Mouse (Mus musculus): ENCODE results near the gene Crtac1. TPM values are rescaled to one million over a fixed set of nuclear protein-coding genes. Genes with fewer than 3 reads are reported as not detected.
A peak's percentile ranks its signal among the peaks of the same experiment; 100 is the strongest.

Gene Crtac1
- total RNA-seq, 1 experiment = 2.0 TPM

DNA sequence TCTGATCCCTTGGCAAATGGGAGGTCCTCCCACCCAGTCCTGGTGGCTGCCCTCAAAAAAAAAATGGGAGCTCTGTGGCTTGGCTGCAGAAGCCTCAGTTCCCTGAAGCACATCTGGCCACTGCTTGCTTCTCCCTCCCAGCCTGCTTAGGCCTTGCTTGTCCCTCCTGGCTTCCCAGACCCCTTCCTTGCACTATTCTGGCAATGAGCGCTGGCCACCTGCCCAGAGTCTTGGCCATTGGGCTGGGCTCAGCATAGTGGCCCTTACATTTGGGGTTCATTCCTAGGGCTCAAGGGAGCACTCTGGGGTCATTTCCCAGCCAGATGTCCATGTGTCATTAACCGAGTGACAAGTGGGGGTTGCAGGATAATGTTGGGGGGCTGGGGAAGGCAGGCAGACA is 115.1 kb downstream of the Crtac1 start:
- Histone ChIP-seq H3K9ac (ENCODE audit: insufficient read depth, low read depth, low read length, poor library complexity, severe bottlenecking) (no peak overlapping the region), H3K9me3 (ENCODE audit: control insufficient read depth, insufficient read depth, low read depth, low read length) (no peaks in the 10 kb centered on the region), H3K27ac (ENCODE audit: insufficient read depth, low read depth, low read length, poor library complexity, severe bottlenecking) (no peak overlapping the region), H3K4me3 (ENCODE audit: insufficient read depth in 1 of 2, low read depth in 1 of 2, low read length in 2 of 2, poor library complexity in 1 of 2, severe bottlenecking in 1 of 2) (no peak overlapping the region), H3K4me1 (ENCODE audit: control insufficient read depth in 2 of 2, insufficient read depth in 2 of 2, low read length in 2 of 2, poor library complexity in 1 of 2) (peaks cover 0 to 18% of the 10 kb centered on the region in 2 experiments; a peak in 2 of 4 replicates), H3K36me3 (ENCODE audit: control insufficient read depth, insufficient read depth, low read length, poor library complexity, severe bottlenecking) (no peaks in the 10 kb centered on the region)
- DNase-seq (ENCODE audit: low read depth, low spot score) = no peak
- TF ChIP-seq ZC3H11A (IDR thresholded peaks at IDR 0.05; ENCODE audit: borderline replicate concordance, low read depth, low read length) (no peak), MAFK (IDR thresholded peaks at IDR 0.05; ENCODE audit: insufficient read depth, low read depth, low read length) (no peak), ZNF384 (IDR thresholded peaks at IDR 0.05; ENCODE audit: low read depth, low read length) (no peak), CHD2 (IDR thresholded peaks at IDR 0.05; ENCODE audit: low read depth, low read length) (no peak), HCFC1 (IDR thresholded peaks at IDR 0.05; ENCODE audit: borderline replicate concordance, insufficient read depth, low read length) (no peak)
- in situ Hi-C loops (cut with MboI; ENCODE audit: low sequenced_read_pairs in 2 of 2, unreplicated experiment in 2 of 2) = loop anchor here in 1 of 2 experiments (5.0 kb wide), 1 partner anchor 111 kb away; no protein-coding TSS in a partner anchor

DNA sequence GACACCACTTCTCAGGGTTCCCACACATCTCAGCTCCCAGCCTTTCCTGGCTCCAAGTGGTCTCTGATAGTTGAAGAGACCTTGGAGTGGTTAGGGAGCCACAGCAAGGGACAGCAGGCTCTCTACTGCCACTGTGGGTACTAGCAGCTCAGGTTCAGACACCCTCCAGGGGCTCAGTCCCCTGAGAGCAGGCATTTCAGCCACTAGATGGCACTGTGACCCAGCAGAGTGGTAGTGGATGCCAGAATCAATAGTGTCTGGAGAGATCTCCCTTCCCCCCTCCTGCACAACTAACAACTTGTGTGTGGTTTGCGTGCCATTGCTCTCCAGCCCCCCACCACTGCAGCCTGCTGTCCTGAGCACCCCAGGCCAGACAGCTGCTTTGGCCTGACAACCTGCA is 115.7 kb downstream of the Crtac1 start:
- Histone ChIP-seq H3K9me3 (ENCODE audit: control insufficient read depth, insufficient read depth, low read depth, low read length) (no peaks in the 10 kb centered on the region), H3K36me3 (ENCODE audit: control insufficient read depth, insufficient read depth, low read length, poor library complexity, severe bottlenecking) (no peaks in the 10 kb centered on the region), H3K27ac (ENCODE audit: insufficient read depth, low read depth, low read length, poor library complexity, severe bottlenecking) (no peak overlapping the region), H3K4me3 (ENCODE audit: insufficient read depth in 1 of 2, low read depth in 1 of 2, low read length in 2 of 2, poor library complexity in 1 of 2, severe bottlenecking in 1 of 2) (no peak overlapping the region), H3K9ac (ENCODE audit: insufficient read depth, low read depth, low read length, poor library complexity, severe bottlenecking) (no peak overlapping the region), H3K4me1 (ENCODE audit: control insufficient read depth in 2 of 2, insufficient read depth in 2 of 2, low read length in 2 of 2, poor library complexity in 1 of 2) (peaks cover 0 to 14% of the 10 kb centered on the region in 2 experiments; a peak in 1 of 4 replicates)
- in situ Hi-C loops (cut with MboI; ENCODE audit: low sequenced_read_pairs in 2 of 2, unreplicated experiment in 2 of 2) = loop anchor here in 1 of 2 experiments (5.0 kb wide), 1 partner anchor 111 kb away; no protein-coding TSS in a partner anchor
- TF ChIP-seq ZC3H11A (IDR thresholded peaks at IDR 0.05; ENCODE audit: borderline replicate concordance, low read depth, low read length) (peak; percentile 97), MAFK (IDR thresholded peaks at IDR 0.05; ENCODE audit: insufficient read depth, low read depth, low read length) (no peak), CHD2 (IDR thresholded peaks at IDR 0.05; ENCODE audit: low read depth, low read length) (no peak), ZNF384 (IDR thresholded peaks at IDR 0.05; ENCODE audit: low read depth, low read length) (no peak)
- peak; percentile 89 for DNase-seq (ENCODE audit: low read depth, low spot score)

DNA sequence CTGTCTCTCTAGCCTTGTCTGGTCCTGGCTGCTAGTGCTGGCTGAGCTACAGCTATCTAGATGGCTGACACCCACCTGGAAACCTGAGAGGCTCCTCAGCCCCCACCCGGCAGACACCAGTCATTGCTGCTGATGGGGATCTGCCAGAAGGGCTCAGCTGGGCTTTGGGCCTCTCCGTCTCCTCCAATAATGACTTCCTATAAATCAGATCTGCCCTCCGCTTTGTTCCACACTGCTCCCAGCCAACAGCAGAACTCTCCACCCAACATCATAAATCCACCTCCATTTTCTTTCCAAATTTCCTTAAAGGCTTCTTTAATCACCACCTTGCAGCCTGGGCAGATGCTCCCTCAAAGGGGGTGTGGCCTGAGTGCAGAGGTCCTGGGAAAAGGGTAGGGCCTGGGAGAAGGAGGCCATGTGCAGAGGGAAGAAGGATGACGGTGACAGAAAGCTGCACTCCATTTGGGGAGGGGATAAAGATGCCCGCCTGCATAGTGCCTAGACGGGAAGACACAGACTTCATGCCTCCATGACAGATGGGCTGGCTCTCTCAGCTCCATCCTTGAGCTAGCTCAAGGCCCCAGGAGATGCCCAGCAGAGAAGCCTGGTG is 116.4 kb downstream of the Crtac1 start:
- no peak overlapping the region for H3K27ac ChIP-seq (ENCODE audit: insufficient read depth, low read depth, low read length, poor library complexity, severe bottlenecking)
- TF ChIP-seq CHD2 (IDR thresholded peaks at IDR 0.05; ENCODE audit: low read depth, low read length) (no peak), HCFC1 (IDR thresholded peaks at IDR 0.05; ENCODE audit: borderline replicate concordance, insufficient read depth, low read length) (no peak), MAFK (IDR thresholded peaks at IDR 0.05; ENCODE audit: insufficient read depth, low read depth, low read length) (no peak), ZC3H11A (IDR thresholded peaks at IDR 0.05; ENCODE audit: borderline replicate concordance, low read depth, low read length) (no peak), ZNF384 (IDR thresholded peaks at IDR 0.05; ENCODE audit: low read depth, low read length) (no peak)
- H3K9me3 ChIP-seq (ENCODE audit: control insufficient read depth, insufficient read depth, low read depth, low read length) = no peaks in the 10 kb centered on the region
- no peak for DNase-seq (ENCODE audit: low read depth, low spot score)
- H3K4me3 ChIP-seq (ENCODE audit: insufficient read depth in 1 of 2, low read depth in 1 of 2, low read length in 2 of 2, poor library complexity in 1 of 2, severe bottlenecking in 1 of 2) = no peak overlapping the region
- no peaks in the 10 kb centered on the region for H3K36me3 ChIP-seq (ENCODE audit: control insufficient read depth, insufficient read depth, low read length, poor library complexity, severe bottlenecking)
- in situ Hi-C loops (cut with MboI; ENCODE audit: low sequenced_read_pairs in 2 of 2, unreplicated experiment in 2 of 2) = loop anchor here in 1 of 2 experiments (5.0 kb wide), 1 partner anchor 112 kb away; no protein-coding TSS in a partner anchor
- H3K4me1 ChIP-seq (ENCODE audit: control insufficient read depth in 2 of 2, insufficient read depth in 2 of 2, low read length in 2 of 2, poor library complexity in 1 of 2) = peaks cover 0 to 14% of the 10 kb centered on the region in 2 experiments; a peak in 1 of 4 replicates
- no peak overlapping the region for H3K9ac ChIP-seq (ENCODE audit: insufficient read depth, low read depth, low read length, poor library complexity, severe bottlenecking)

DNA sequence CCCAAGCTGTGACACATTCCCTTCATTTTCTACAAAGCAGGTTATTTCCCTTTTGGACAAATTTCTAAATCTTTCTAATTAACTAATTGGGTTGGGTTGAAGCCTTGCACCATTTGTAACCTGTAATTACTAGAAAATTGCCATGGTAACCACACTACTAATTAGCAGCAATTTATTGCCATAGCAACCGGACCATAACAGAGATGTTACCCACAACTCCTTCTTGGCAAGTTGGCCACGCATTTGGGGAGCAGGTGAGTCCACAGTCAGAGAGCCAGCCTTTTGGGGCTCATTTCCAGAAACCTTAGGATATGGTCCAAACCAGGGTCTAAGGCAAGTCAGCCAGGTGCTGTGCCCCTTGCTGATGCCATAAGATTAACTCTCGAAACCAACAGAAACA is 119.4 kb downstream of the Crtac1 start:
- Histone ChIP-seq H3K9me3 (ENCODE audit: control insufficient read depth, insufficient read depth, low read depth, low read length) (no peaks in the 10 kb centered on the region), H3K36me3 (ENCODE audit: control insufficient read depth, insufficient read depth, low read length, poor library complexity, severe bottlenecking) (no peaks in the 10 kb centered on the region), H3K27ac (ENCODE audit: insufficient read depth, low read depth, low read length, poor library complexity, severe bottlenecking) (no peak overlapping the region), H3K4me1 (ENCODE audit: control insufficient read depth in 2 of 2, insufficient read depth in 2 of 2, low read length in 2 of 2, poor library complexity in 1 of 2) (peaks cover 2 to 14% of the 10 kb centered on the region in 2 experiments; a peak in 2 of 4 replicates), H3K9ac (ENCODE audit: insufficient read depth, low read depth, low read length, poor library complexity, severe bottlenecking) (no peak overlapping the region), H3K4me3 (ENCODE audit: insufficient read depth in 1 of 2, low read depth in 1 of 2, low read length in 2 of 2, poor library complexity in 1 of 2, severe bottlenecking in 1 of 2) (no peak overlapping the region)
- in situ Hi-C loops (cut with MboI; ENCODE audit: low sequenced_read_pairs in 2 of 2, unreplicated experiment in 2 of 2) = no loop called here
- DNase-seq (ENCODE audit: low read depth, low spot score) = no peak
- TF ChIP-seq HCFC1 (IDR thresholded peaks at IDR 0.05; ENCODE audit: borderline replicate concordance, insufficient read depth, low read length) = no peak
- no peak for TF ChIP-seq ZC3H11A (IDR thresholded peaks at IDR 0.05; ENCODE audit: borderline replicate concordance, low read depth, low read length)
- TF ChIP-seq CHD2 (IDR thresholded peaks at IDR 0.05; ENCODE audit: low read depth, low read length) = no peak
- TF ChIP-seq MAFK (IDR thresholded peaks at IDR 0.05; ENCODE audit: insufficient read depth, low read depth, low read length) = no peak
- no peak for TF ChIP-seq ZNF384 (IDR thresholded peaks at IDR 0.05; ENCODE audit: low read depth, low read length)

Measured in ES-E14 (cell line).